Mouse (Mus musculus) heart, postnatal 36 days (tissue): ENCODE results near the gene Psmc6. TPM values are rescaled to one million over a fixed set of nuclear protein-coding genes. Genes with fewer than 3 reads are reported as not detected.
A peak's percentile ranks its signal among the peaks of the same experiment; 100 is the strongest.

Source experiments
- DNase-seq, 2 experiments: peaks; one replicate each; pipeline ENCODE4 v3.0.0; 2021 to 2022
- intact Hi-C: fragments of 180-260 bp; cut with DNase I; formaldehyde crosslinking; loops from one replicate; pipeline ENCODE4 v1.15.1; 2025
- total RNA-seq, 2 experiments: library from RNA; stranded (reverse); gene quantifications; 2 replicates each; pipeline ENCODE4 v1.2.3; 2021

Psmc6 gene
- total RNA-seq, 2 experiments from 2014 or later: 93.4 to 113 TPM

- DNase-seq: no peak
- intact Hi-C loops: no loop called here
Measured at GRCm38 (mm10) chr14:45329018-45329588, 485 bp upstream of the Psmc6 start.

GRCm38 (mm10) chr14:45350931-45351859 lies 21.6 kb downstream of the Psmc6 start, which contains the start of gene Styx:
Gene Styx, plus strand, starts transcription at chr14:45351093.
- intact Hi-C loops: loop anchor here (2.0 kb wide), 1 partner anchor 20 kb away; no protein-coding TSS in a partner anchor
- DNase-seq: peak; percentile 96 to 97

- intact Hi-C loops: no loop called here
- DNase-seq: peak; percentile 42 to 52
Measured at GRCm38 (mm10) chr14:45364211-45365195, 34.9 kb downstream of the Psmc6 start.

- no peak for DNase-seq
- intact Hi-C loops: no loop called here
Measured at GRCm38 (mm10) chr14:45365196-45365587, 35.6 kb downstream of the Psmc6 start.

GRCm38 (mm10) chr14:45378771-45379170 lies 49.2 kb downstream of the Psmc6 start:
- DNase-seq: no peak
- intact Hi-C loops: no loop called here

- intact Hi-C loops: loop anchor here (5.0 kb wide), 1 partner anchor 48 kb away; no protein-coding TSS in a partner anchor
- no peak for DNase-seq
Measured at GRCm38 (mm10) chr14:45380756-45381155, 51.2 kb downstream of the Psmc6 start.

- DNase-seq: no peak
- intact Hi-C loops: loop anchor here (5.0 kb wide), 1 partner anchor 51 kb away; no protein-coding TSS in a partner anchor
Measured at GRCm38 (mm10) chr14:45382912-45383311, 53.3 kb downstream of the Psmc6 start.

GRCm38 (mm10) chr14:45385596-45385995 lies 56.0 kb downstream of the Psmc6 start:
- intact Hi-C loops: no loop called here
- DNase-seq: no peak

GRCm38 (mm10) chr14:45387480-45387879 lies 57.9 kb downstream of the Psmc6 start:
- intact Hi-C loops: no loop called here
- no peak for DNase-seq

- peak; percentile 88 to 90 for DNase-seq
- intact Hi-C loops: no loop called here
Measured at GRCm38 (mm10) chr14:45388345-45389181, 59.0 kb downstream of the Psmc6 start.

GRCm38 (mm10) chr14:45389194-45389593 lies 59.6 kb downstream of the Psmc6 start:
- no peak for DNase-seq
- intact Hi-C loops: no loop called here

Other genes starting within 250 kb of the Psmc6 start
- gene Gpr137c, start 110.1 kb upstream of the Psmc6 start, total RNA-seq: 1 to 10 TPM; 4.9 to 5.7 TPM
- gene Txndc16, start 109.5 kb upstream of the Psmc6 start, total RNA-seq: 10 to 100 TPM in 1 of 2 experiments, 1 to 10 TPM in 1; 9.9 to 13.5 TPM
- 10 to 100 TPM; 20.9 to 21.8 TPM for gene Ero1l, start 11.0 kb upstream of the Psmc6 start, total RNA-seq
- 10 to 100 TPM; 29.0 to 33.2 TPM for gene Styx, start 21.3 kb downstream of the Psmc6 start, total RNA-seq
- 10 to 100 TPM; 10.7 to 13.6 TPM for gene Gnpnat1, start 75.1 kb downstream of the Psmc6 start, total RNA-seq
- gene Fermt2, start 200.3 kb downstream of the Psmc6 start, total RNA-seq: 100 to 1,000 TPM; 272 to 292 TPM